Mouse (Mus musculus) liver, embryonic 14.5 days (tissue): ENCODE data around the gene Eea1.

ENCODE experiments used
- CTCF ChIP-seq: IDR thresholded peaks from 2 replicates; pipeline ENCODE4 v1.5.1; 2016; ENCODE audit warnings: antibody characterized with exemption, low read depth, control low read depth
- EP300 ChIP-seq: IDR thresholded peaks from 2 replicates; pipeline ENCODE4 v1.6.1; 2016; ENCODE audit warnings: antibody characterized with exemption, low read depth

DNA sequence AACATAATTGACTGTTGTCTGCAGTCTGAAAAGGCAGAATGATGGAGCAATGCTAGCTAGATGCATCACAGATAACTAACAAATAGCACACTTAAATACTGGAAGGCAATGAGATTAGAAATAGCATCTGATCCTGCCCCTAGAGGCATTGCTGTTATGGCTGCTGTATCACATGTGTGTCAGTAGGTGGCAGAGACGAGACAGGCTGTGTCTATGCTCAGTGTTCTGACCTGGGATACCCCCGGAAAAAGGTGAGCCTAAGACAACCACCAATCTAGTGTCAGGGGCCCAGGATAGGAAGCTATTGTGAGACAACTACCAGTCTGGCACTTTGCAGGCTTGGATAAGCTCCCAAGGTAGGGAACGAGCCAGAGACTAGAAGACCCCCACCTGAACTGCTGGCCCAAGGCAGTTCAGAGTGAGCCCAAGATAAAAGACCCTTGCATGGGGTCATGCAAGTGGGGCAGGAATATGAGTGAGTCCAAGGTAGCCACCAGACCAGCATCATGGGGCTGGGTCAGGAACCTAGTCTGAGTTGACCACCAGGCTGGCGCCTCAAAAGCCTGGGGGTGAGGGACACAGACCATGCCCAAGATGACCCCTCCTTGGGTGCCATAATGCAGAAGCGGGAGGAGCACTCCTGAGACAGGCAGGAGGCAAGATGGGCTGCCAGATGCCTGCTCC lies 41.8 kb upstream of the Eea1 start:
- TF ChIP-seq CTCF: peak; percentile 82
- TF ChIP-seq EP300: no peak
